Mouse (Mus musculus) megakaryocyte, embryonic 14.5 days (primary cell): Measurements from ENCODE around the gene Ube2d1.

Source experiments
- FLI1 ChIP-seq: IDR thresholded peaks from 2 replicates; pipeline ENCODE4 v1.6.1; 2012; ENCODE audit warnings: low read length, inconsistent platforms, mixed read lengths
- GATA1 ChIP-seq: IDR thresholded peaks from 3 replicates; pipeline ENCODE4 v1.6.1; 2012; ENCODE audit warnings: mixed read lengths, low read length, inconsistent platforms, borderline replicate concordance

DNA sequence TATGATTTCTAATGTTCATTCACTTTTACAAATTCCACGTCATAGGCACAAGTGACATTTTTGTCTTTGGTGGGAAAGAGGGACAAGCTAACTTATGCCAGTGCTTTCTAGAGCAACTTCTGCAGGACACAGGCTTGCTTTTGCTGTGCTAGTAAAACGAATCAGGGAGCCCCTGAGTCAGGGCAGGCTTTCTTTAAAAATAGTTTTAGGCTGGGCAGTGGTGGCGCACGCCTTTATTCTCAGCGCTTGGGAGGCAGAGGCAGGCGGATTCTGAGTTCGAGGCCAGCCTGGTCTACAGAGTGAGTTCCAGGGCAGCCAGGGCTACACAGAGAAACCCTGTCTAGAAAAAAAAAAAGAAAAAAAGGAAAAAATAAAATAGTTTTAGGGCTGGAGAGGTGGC, 46.8 kb upstream of the Ube2d1 start:
- TF ChIP-seq GATA1 (no peak), FLI1 (no peak)
